Mouse (Mus musculus): ENCODE data around the gene G430095P16Rik. TPM values are rescaled to one million over a fixed set of nuclear protein-coding genes. Genes with fewer than 3 reads are reported as not detected.

The G430095P16Rik gene
- polyA plus RNA-seq, 1 experiment from 2014 or later = 4.8 TPM

- Histone ChIP-seq H3K27ac (ENCODE audit: low read depth) (no peak overlapping the region), H3K9ac (replicated peaks) (no peak overlapping the region), H3K27me3 (ENCODE audit: insufficient read depth, low read length) (peaks cover 50% of the 10 kb centered on the region), H3K9me3 (ENCODE audit: low read length) (no peaks in the 10 kb centered on the region), H3K4me3 (ENCODE audit: low read depth, low read length) (no peak overlapping the region), H3K36me3 (replicated peaks; ENCODE audit: insufficient read depth, low read length) (no peaks in the 10 kb centered on the region), H3K4me1 (ENCODE audit: insufficient read depth) (peaks cover 9% of the 10 kb centered on the region), H3K4me2 (ENCODE audit: low read depth, low read length) (no peak overlapping the region)
- no peak for DNase-seq
- TF ChIP-seq CTCF (IDR thresholded peaks at IDR 0.05; ENCODE audit: low read depth) = no peak
- no peak for TF ChIP-seq EP300 (IDR thresholded peaks at IDR 0.05; ENCODE audit: low read depth)
- WGBS (ENCODE audit: insufficient replicate concordance) = 13% methylated on average over 3 of the region's 3 CpGs
- no peak for ATAC-seq
Observed at GRCm38 (mm10) chr8:84772628-84773027, 49.8 kb downstream of the G430095P16Rik start.

DNA sequence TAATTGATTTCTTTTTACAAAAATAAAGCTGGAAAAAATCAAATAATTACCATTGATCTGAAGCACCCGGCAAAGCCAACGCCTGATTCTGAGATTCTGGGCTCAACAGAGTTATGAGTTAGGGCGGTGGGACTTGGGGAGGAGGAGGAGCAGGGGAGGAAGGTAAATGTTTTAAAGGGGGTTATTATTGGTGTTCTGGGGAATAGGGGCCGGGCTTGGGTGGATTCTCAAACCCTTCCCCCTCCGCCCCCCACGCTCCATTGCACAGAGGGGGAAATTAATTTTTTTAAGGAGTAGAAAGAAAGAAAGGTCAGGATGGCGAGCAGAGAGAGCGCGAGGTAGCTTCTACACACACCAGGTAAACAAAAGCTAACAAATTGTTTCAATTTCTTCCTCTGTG lies 50.5 kb downstream of the G430095P16Rik start:
- 0 out of 2 replicates have a peak overlapping the region, but pooled peaks have one; percentile 21 for H3K4me3 ChIP-seq (ENCODE audit: low read depth, low read length)
- H3K9ac ChIP-seq (replicated peaks) = no peak overlapping the region
- WGBS (ENCODE audit: insufficient replicate concordance) = 17% methylated on average over 9 of the region's 9 CpGs
- ATAC-seq = no peak
- no peaks in the 10 kb centered on the region for H3K36me3 ChIP-seq (replicated peaks; ENCODE audit: insufficient read depth, low read length)
- H3K27me3 ChIP-seq (ENCODE audit: insufficient read depth, low read length) = peaks cover 50% of the 10 kb centered on the region
- H3K9me3 ChIP-seq (ENCODE audit: low read length) = no peaks in the 10 kb centered on the region
- DNase-seq = no peak
- TF ChIP-seq CTCF (IDR thresholded peaks at IDR 0.05; ENCODE audit: low read depth) (no peak), EP300 (IDR thresholded peaks at IDR 0.05; ENCODE audit: low read depth) (no peak)
- H3K4me1 ChIP-seq (ENCODE audit: insufficient read depth) = peaks cover 9% of the 10 kb centered on the region
- H3K27ac ChIP-seq (ENCODE audit: low read depth) = no peak overlapping the region
- peak overlapping the region; percentile 47 for H3K4me2 ChIP-seq (ENCODE audit: low read depth, low read length)

DNA sequence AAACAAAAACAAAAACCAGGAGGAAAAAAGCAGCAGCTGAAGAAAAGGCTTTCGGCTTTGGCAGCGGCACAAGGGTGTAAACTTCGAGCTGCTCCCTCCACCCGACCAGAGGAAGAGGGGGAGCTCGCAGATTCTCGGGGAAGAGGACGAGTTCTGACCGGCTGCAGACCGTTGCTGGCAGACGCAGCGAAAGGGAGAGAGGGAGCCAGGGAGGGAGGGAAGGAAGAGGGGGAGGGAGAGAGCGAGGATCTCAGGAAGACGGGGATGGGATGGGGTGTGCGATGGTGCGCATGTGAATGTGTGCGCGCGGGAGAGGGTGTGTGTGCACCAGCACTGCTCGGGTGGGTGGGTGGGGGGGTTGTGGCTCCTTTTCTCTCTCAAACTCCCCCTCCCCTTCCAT lies 51.0 kb downstream of the G430095P16Rik start:
- WGBS (ENCODE audit: insufficient replicate concordance) = 1% methylated on average over 18 of the region's 19 CpGs
- H3K4me1 ChIP-seq (ENCODE audit: insufficient read depth) = peaks cover 9% of the 10 kb centered on the region
- peaks cover 55% of the 10 kb centered on the region for H3K27me3 ChIP-seq (ENCODE audit: insufficient read depth, low read length)
- H3K4me2 ChIP-seq (ENCODE audit: low read depth, low read length) = peak overlapping the region; percentile 47
- H3K9me3 ChIP-seq (ENCODE audit: low read length) = no peaks in the 10 kb centered on the region
- ATAC-seq (no peak), DNase-seq (no peak)
- TF ChIP-seq EP300 (IDR thresholded peaks at IDR 0.05; ENCODE audit: low read depth) = no peak
- TF ChIP-seq CTCF (IDR thresholded peaks at IDR 0.05; ENCODE audit: low read depth) = no peak
- H3K4me3 ChIP-seq (ENCODE audit: low read depth, low read length) = peak overlapping the region; percentile 21; the same call in 1 of the 2 replicates
- H3K27ac ChIP-seq (ENCODE audit: low read depth) = no peak overlapping the region
- H3K36me3 ChIP-seq (replicated peaks; ENCODE audit: insufficient read depth, low read length) = no peaks in the 10 kb centered on the region
- H3K9ac ChIP-seq (replicated peaks) = no peak overlapping the region

- 18% methylated on average over 10 of the region's 10 CpGs for WGBS (ENCODE audit: insufficient replicate concordance)
- no peak for TF ChIP-seq EP300 (IDR thresholded peaks at IDR 0.05; ENCODE audit: low read depth)
- no peak for TF ChIP-seq CTCF (IDR thresholded peaks at IDR 0.05; ENCODE audit: low read depth)
- H3K4me2 ChIP-seq (ENCODE audit: low read depth, low read length) = no peak overlapping the region
- H3K27ac ChIP-seq (ENCODE audit: low read depth) = no peak overlapping the region
- peaks cover 9% of the 10 kb centered on the region for H3K4me1 ChIP-seq (ENCODE audit: insufficient read depth)
- H3K9me3 ChIP-seq (ENCODE audit: low read length) = no peaks in the 10 kb centered on the region
- no peak for DNase-seq
- no peak for ATAC-seq
- H3K9ac ChIP-seq (replicated peaks) = no peak overlapping the region
- H3K36me3 ChIP-seq (replicated peaks; ENCODE audit: insufficient read depth, low read length) = no peaks in the 10 kb centered on the region
- peaks cover 60% of the 10 kb centered on the region for H3K27me3 ChIP-seq (ENCODE audit: insufficient read depth, low read length)
- no peak overlapping the region for H3K4me3 ChIP-seq (ENCODE audit: low read depth, low read length)
Observed at GRCm38 (mm10) chr8:84774473-84774911, 51.7 kb downstream of the G430095P16Rik start.

DNA sequence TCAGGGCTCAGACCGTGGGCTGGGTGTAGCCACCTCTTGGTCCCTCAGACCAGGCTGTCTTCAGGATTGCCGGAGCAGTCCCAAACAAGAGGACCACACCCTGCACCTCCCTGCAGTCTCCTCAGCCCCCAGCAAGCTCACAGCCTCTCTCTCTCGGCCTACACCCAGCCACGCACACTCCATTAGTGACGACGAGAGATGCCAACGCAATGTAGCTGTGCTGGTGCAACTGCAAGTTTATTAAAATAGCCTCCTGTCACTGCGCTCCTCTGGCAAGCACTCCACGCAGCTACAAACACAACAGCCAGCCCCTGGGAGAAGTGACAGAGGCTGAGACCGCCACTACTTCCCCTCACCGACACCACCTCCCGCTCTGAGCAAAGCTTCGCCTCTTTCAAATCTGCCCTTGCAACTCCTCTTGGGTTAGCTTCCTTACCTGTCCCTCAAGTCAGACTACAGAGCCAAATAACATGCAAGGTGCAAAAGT lies 52.3 kb downstream of the G430095P16Rik start:
- H3K27me3 ChIP-seq (ENCODE audit: insufficient read depth, low read length) = peaks cover 67% of the 10 kb centered on the region

DNA sequence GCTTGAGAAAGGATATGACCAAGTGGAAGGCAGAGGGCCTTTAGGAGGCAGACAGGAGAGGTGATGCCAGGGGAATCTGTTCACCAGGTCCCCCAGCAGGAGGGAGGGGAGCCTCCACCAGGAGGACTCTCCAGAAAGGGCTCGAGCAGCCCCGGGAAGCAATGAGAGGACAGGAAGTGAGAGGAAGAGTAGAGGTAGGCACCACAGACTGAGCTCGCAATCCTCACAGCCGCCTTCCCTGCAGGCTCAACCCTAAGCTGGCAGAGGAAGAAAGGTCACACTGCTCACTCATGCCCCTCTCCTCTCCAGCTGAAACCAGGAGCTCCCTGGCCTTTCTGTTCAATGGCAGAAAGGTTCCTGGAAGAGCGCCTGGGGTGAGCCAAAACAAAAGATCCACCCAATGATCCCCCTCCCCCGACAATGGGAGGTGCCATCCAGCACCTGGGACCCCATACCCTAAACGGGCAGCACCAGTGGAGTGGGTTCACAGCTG lies 52.9 kb downstream of the G430095P16Rik start:
- TF ChIP-seq CTCF (IDR thresholded peaks at IDR 0.05; ENCODE audit: low read depth) (no peak), EP300 (IDR thresholded peaks at IDR 0.05; ENCODE audit: low read depth) (no peak)
- 30% methylated on average over 7 of the region's 7 CpGs for WGBS (ENCODE audit: insufficient replicate concordance)
- no peak overlapping the region for H3K9ac ChIP-seq (replicated peaks)
- H3K4me2 ChIP-seq (ENCODE audit: low read depth, low read length) = no peak overlapping the region
- ATAC-seq (no peak), DNase-seq (no peak)
- H3K36me3 ChIP-seq (replicated peaks; ENCODE audit: insufficient read depth, low read length) = no peaks in the 10 kb centered on the region
- peaks cover 9% of the 10 kb centered on the region for H3K4me1 ChIP-seq (ENCODE audit: insufficient read depth)
- H3K27ac ChIP-seq (ENCODE audit: low read depth) = no peak overlapping the region
- no peaks in the 10 kb centered on the region for H3K9me3 ChIP-seq (ENCODE audit: low read length)
- no peak overlapping the region for H3K4me3 ChIP-seq (ENCODE audit: low read depth, low read length)
- peaks cover 70% of the 10 kb centered on the region for H3K27me3 ChIP-seq (ENCODE audit: insufficient read depth, low read length)

More for the DNA sequence above, 52.3 kb downstream of the G430095P16Rik start:
- no peaks in the 10 kb centered on the region for H3K9me3 ChIP-seq (ENCODE audit: low read length)
- TF ChIP-seq CTCF (IDR thresholded peaks at IDR 0.05; ENCODE audit: low read depth) (no peak), EP300 (IDR thresholded peaks at IDR 0.05; ENCODE audit: low read depth) (no peak)
- H3K4me1 ChIP-seq (ENCODE audit: insufficient read depth) = peaks cover 9% of the 10 kb centered on the region
- no peak for DNase-seq
- ATAC-seq = no peak
- WGBS (ENCODE audit: insufficient replicate concordance) = 11% methylated on average over 13 of the region's 13 CpGs
- H3K9ac ChIP-seq (replicated peaks) = no peak overlapping the region
- no peak overlapping the region for H3K27ac ChIP-seq (ENCODE audit: low read depth)
- no peaks in the 10 kb centered on the region for H3K36me3 ChIP-seq (replicated peaks; ENCODE audit: insufficient read depth, low read length)
- no peak overlapping the region for H3K4me3 ChIP-seq (ENCODE audit: low read depth, low read length)
- no peak overlapping the region for H3K4me2 ChIP-seq (ENCODE audit: low read depth, low read length)

Other genes starting within 250 kb of the G430095P16Rik start
- gene Ier2, start 60.2 kb upstream of the G430095P16Rik start, polyA plus RNA-seq (2015; fragmentation: Nextera tagmentation; extraction: Ambion mirVana) = 32.3 and 32.9 TPM in 2 replicates
- gene Trmt1, start 36.7 kb upstream of the G430095P16Rik start, polyA plus RNA-seq (2015; fragmentation: Nextera tagmentation; extraction: Ambion mirVana) = 21.3 TPM in 2 replicates
- gene Nacc1, start 35.1 kb upstream of the G430095P16Rik start, polyA plus RNA-seq (2015; fragmentation: Nextera tagmentation; extraction: Ambion mirVana) = 3.3 and 3.6 TPM in 2 replicates
- 24.6 and 25.7 TPM in 2 replicates for gene Lyl1, start 21.6 kb upstream of the G430095P16Rik start, polyA plus RNA-seq (2015; fragmentation: Nextera tagmentation; extraction: Ambion mirVana)
- gene Nfix, start 77.3 kb downstream of the G430095P16Rik start, polyA plus RNA-seq (2015; fragmentation: Nextera tagmentation; extraction: Ambion mirVana) = 4.7 and 5.4 TPM in 2 replicates
- gene Dand5, start 99.8 kb downstream of the G430095P16Rik start, polyA plus RNA-seq (2015; fragmentation: Nextera tagmentation; extraction: Ambion mirVana) = 2.4 and 2.5 TPM in 2 replicates
- 31.9 and 34.9 TPM in 2 replicates for gene Gadd45gip1, start 108.5 kb downstream of the G430095P16Rik start, polyA plus RNA-seq (2015; fragmentation: Nextera tagmentation; extraction: Ambion mirVana)
- 154 and 164 TPM in 2 replicates for gene Rad23a, start 117.7 kb downstream of the G430095P16Rik start, polyA plus RNA-seq (2015; fragmentation: Nextera tagmentation; extraction: Ambion mirVana)
- 331 and 375 TPM in 2 replicates for gene Calr, start 123.9 kb downstream of the G430095P16Rik start, polyA plus RNA-seq (2015; fragmentation: Nextera tagmentation; extraction: Ambion mirVana)
- 30.3 and 33.6 TPM in 2 replicates for gene Farsa, start 134.0 kb downstream of the G430095P16Rik start, polyA plus RNA-seq (2015; fragmentation: Nextera tagmentation; extraction: Ambion mirVana)
- gene Syce2, start 149.1 kb downstream of the G430095P16Rik start, polyA plus RNA-seq (2015; fragmentation: Nextera tagmentation; extraction: Ambion mirVana) = 30.6 and 31.2 TPM in 2 replicates
- gene Gcdh, start 170.9 kb downstream of the G430095P16Rik start, polyA plus RNA-seq (2015; fragmentation: Nextera tagmentation; extraction: Ambion mirVana) = 139 and 141 TPM in 2 replicates
- gene Klf1, start 178.9 kb downstream of the G430095P16Rik start, polyA plus RNA-seq (2015; fragmentation: Nextera tagmentation; extraction: Ambion mirVana) = 133 and 149 TPM in 2 replicates
- 15.4 and 16.0 TPM in 2 replicates for gene Dnase2a, start 185.6 kb downstream of the G430095P16Rik start, polyA plus RNA-seq (2015; fragmentation: Nextera tagmentation; extraction: Ambion mirVana)
- gene Mast1, start 214.4 kb downstream of the G430095P16Rik start, polyA plus RNA-seq (2015; fragmentation: Nextera tagmentation; extraction: Ambion mirVana) = 0.07 TPM in 1 of 2 replicates, not detected in the other
- gene Rtbdn, start 224.0 kb downstream of the G430095P16Rik start, polyA plus RNA-seq (2015; fragmentation: Nextera tagmentation; extraction: Ambion mirVana) = 0.09 TPM in 1 of 2 replicates, not detected in the other
- gene Gm49661, start 246.4 kb downstream of the G430095P16Rik start, polyA plus RNA-seq (2015; fragmentation: Nextera tagmentation; extraction: Ambion mirVana) = 0.89 TPM in 1 of 2 replicates, not detected in the other
- 780 and 831 TPM in 2 replicates for gene Prdx2, start 246.6 kb downstream of the G430095P16Rik start, polyA plus RNA-seq (2015; fragmentation: Nextera tagmentation; extraction: Ambion mirVana)
- gene Rnaseh2a, start 246.8 kb downstream of the G430095P16Rik start, polyA plus RNA-seq (2015; fragmentation: Nextera tagmentation; extraction: Ambion mirVana) = 67.1 and 70.8 TPM in 2 replicates

Data from liver, postnatal 0 days (tissue).